Mouse (Mus musculus) lung, embryonic 16.5 days (tissue): ENCODE measurements at regions not wholly inside any gene's neighbourhood (a gene's known extent, or its start where the extent isn't known, plus 50 kb on each side); places are given as distances from the start of the nearest gene placed in this dataset.
A peak's percentile ranks its signal among the peaks of the same experiment; 100 is the strongest.

Experiments
- ATAC-seq: fragments of 200-750 bp; cut with Nextera tagmentation; 2 replicates; pipeline ENCODE4 v1.8.0; 2017; ENCODE audit warnings: low read depth, mild to moderate bottlenecking, moderate library complexity
- H3K27ac ChIP-seq: fragments of 300-500 bp; sonication (generic); 2 replicates; pipeline ENCODE4 v1.5.1; 2014; ENCODE audit warnings: mild to moderate bottlenecking, control low read depth, low read length
- H3K27me3 ChIP-seq: fragments of 300-500 bp; sonication (generic); 2 replicates; pipeline ENCODE4 v1.6.1; 2014; ENCODE audit warnings: low read depth, low read length, mixed read lengths; ENCODE audit not compliant: control insufficient read depth, insufficient read depth
- H3K36me3 ChIP-seq: fragments of 300-500 bp; sonication (generic); 2 replicates; pipeline ENCODE4 v1.6.1; 2014; ENCODE audit warnings: low read length; ENCODE audit not compliant: control insufficient read depth, insufficient read depth
- H3K4me1 ChIP-seq: fragments of 300-500 bp; sonication (generic); replicated peaks from 2 replicates; pipeline ENCODE4 v1.6.1; 2014; ENCODE audit warnings: low read length, mixed read lengths; ENCODE audit not compliant: control insufficient read depth, insufficient read depth
- H3K4me2 ChIP-seq: fragments of 300-500 bp; sonication (generic); 2 replicates; pipeline ENCODE4 v1.6.1; 2014; ENCODE audit warnings: low read depth, low read length, control low read depth
- H3K4me3 ChIP-seq: fragments of 300-500 bp; sonication (generic); 2 replicates; pipeline ENCODE4 v1.5.1; 2014; ENCODE audit warnings: mild to moderate bottlenecking, low read length, control low read depth
- H3K9ac ChIP-seq: fragments of 300-500 bp; sonication (generic); 2 replicates; pipeline ENCODE4 v1.6.1; 2014; ENCODE audit warnings: low read length, control low read depth
- H3K9me3 ChIP-seq: fragments of 300-500 bp; sonication (generic); 2 replicates; pipeline ENCODE4 v1.6.1; 2016; ENCODE audit warnings: low read length; ENCODE audit not compliant: control insufficient read depth
- WGBS: fragments of 180-500 bp; shearing (Covaris S2); extraction: QIAGEN DNeasy Blood & Tissue Kit; methylation state at CpG from one replicate; pipeline ENCODE4 v1.1.7; 2014; 5-methylcytosine and 5-hydroxymethylcytosine counted together

- Histone ChIP-seq H3K9ac (peak overlapping the region; percentile 3; the same call in 1 of the 2 replicates), H3K9me3 (no peaks in the 10 kb centered on the region), H3K27me3 (no peaks in the 10 kb centered on the region; the same call in 1 of the 2 replicates), H3K27ac (no peak overlapping the region), H3K36me3 (no peaks in the 10 kb centered on the region), H3K4me2 (peak overlapping the region; percentile 54), H3K4me1 (peaks cover 4% of the 10 kb centered on the region; the same call in 1 of the 2 replicates), H3K4me3 (peak overlapping the region; percentile 30)
- ATAC-seq = peak; percentile 31; the same call in 1 of the 2 replicates
- WGBS = 5% methylated on average over 12 of the region's 12 CpGs
These were observed 81.3 kb downstream of the Spry2 start for GRCm38 (mm10) chr14:105815281-105815680.

GRCm38 (mm10) chr14:105813661-105814060, 83.0 kb downstream of the Spry2 start:
- H3K27me3 ChIP-seq = no peaks in the 10 kb centered on the region
- no peaks in the 10 kb centered on the region for H3K36me3 ChIP-seq
- H3K27ac ChIP-seq = no peak overlapping the region
- ATAC-seq = no peak
- no peaks in the 10 kb centered on the region for H3K9me3 ChIP-seq
- peaks cover 4% of the 10 kb centered on the region; the same call in 1 of the 2 replicates for H3K4me1 ChIP-seq
- no peak overlapping the region for H3K9ac ChIP-seq
- no peak overlapping the region for H3K4me3 ChIP-seq
- H3K4me2 ChIP-seq = no peak overlapping the region

- no peak overlapping the region for H3K4me2 ChIP-seq
- peaks cover 4% of the 10 kb centered on the region; the same call in 1 of the 2 replicates for H3K4me1 ChIP-seq
- ATAC-seq = no peak
- WGBS = 82% methylated on average over 6 of the region's 6 CpGs
- H3K27me3 ChIP-seq = no peaks in the 10 kb centered on the region
- no peaks in the 10 kb centered on the region for H3K36me3 ChIP-seq
- no peaks in the 10 kb centered on the region for H3K9me3 ChIP-seq
- H3K9ac ChIP-seq = no peak overlapping the region
- no peak overlapping the region for H3K4me3 ChIP-seq
- no peak overlapping the region for H3K27ac ChIP-seq
These were observed 83.5 kb downstream of the Spry2 start for GRCm38 (mm10) chr14:105813097-105813496.

- WGBS = 79% methylated on average over 6 of the region's 6 CpGs
- Histone ChIP-seq H3K27me3 (no peaks in the 10 kb centered on the region), H3K4me2 (no peak overlapping the region), H3K4me1 (peaks cover 6% of the 10 kb centered on the region; the same call in 1 of the 2 replicates), H3K27ac (no peak overlapping the region), H3K36me3 (no peaks in the 10 kb centered on the region), H3K9ac (no peak overlapping the region), H3K4me3 (no peak overlapping the region), H3K9me3 (no peaks in the 10 kb centered on the region)
- ATAC-seq = no peak
These were observed 90.9 kb downstream of the Spry2 start for GRCm38 (mm10) chr14:105805762-105806161.

GRCm38 (mm10) chr14:105805362-105805761, 91.3 kb downstream of the Spry2 start:
- H3K4me2 ChIP-seq = no peak overlapping the region
- ATAC-seq = no peak
- H3K4me3 ChIP-seq = no peak overlapping the region
- 69% methylated on average over 5 of the region's 5 CpGs for WGBS
- no peak overlapping the region for H3K27ac ChIP-seq
- H3K9ac ChIP-seq = no peak overlapping the region
- peaks cover 6% of the 10 kb centered on the region; the same call in 1 of the 2 replicates for H3K4me1 ChIP-seq
- no peaks in the 10 kb centered on the region for H3K9me3 ChIP-seq
- H3K36me3 ChIP-seq = no peaks in the 10 kb centered on the region
- H3K27me3 ChIP-seq = no peaks in the 10 kb centered on the region

GRCm38 (mm10) chr14:105804761-105805160, 91.9 kb downstream of the Spry2 start:
- peaks cover 6% of the 10 kb centered on the region; the same call in 1 of the 2 replicates for H3K4me1 ChIP-seq
- no peaks in the 10 kb centered on the region for H3K36me3 ChIP-seq
- H3K27ac ChIP-seq = peak overlapping the region; percentile 21; the same call in 1 of the 2 replicates
- WGBS = 62% methylated on average over 5 of the region's 5 CpGs
- H3K9me3 ChIP-seq = no peaks in the 10 kb centered on the region
- ATAC-seq = no peak
- no peaks in the 10 kb centered on the region for H3K27me3 ChIP-seq
- no peak overlapping the region for H3K4me2 ChIP-seq
- H3K4me3 ChIP-seq = no peak overlapping the region
- no peak overlapping the region for H3K9ac ChIP-seq

GRCm38 (mm10) chr14:105803281-105803680, 93.3 kb downstream of the Spry2 start:
- H3K4me3 ChIP-seq = peak overlapping the region; percentile 11; the same call in 1 of the 2 replicates
- peak overlapping the region; percentile 42 for H3K4me2 ChIP-seq
- H3K27me3 ChIP-seq = no peaks in the 10 kb centered on the region
- H3K27ac ChIP-seq = peak overlapping the region; percentile 80
- H3K4me1 ChIP-seq = peaks cover 9% of the 10 kb centered on the region; the same call in 1 of the 2 replicates
- H3K9ac ChIP-seq = no peak overlapping the region
- no peaks in the 10 kb centered on the region for H3K9me3 ChIP-seq
- WGBS = 28% methylated on average over 7 of the region's 7 CpGs
- ATAC-seq = peak; percentile 24; the same call in 1 of the 2 replicates
- no peaks in the 10 kb centered on the region for H3K36me3 ChIP-seq

- Histone ChIP-seq H3K9me3 (no peaks in the 10 kb centered on the region), H3K27me3 (no peaks in the 10 kb centered on the region), H3K9ac (no peak overlapping the region), H3K27ac (peak overlapping the region; percentile 80), H3K4me3 (peak overlapping the region; percentile 11; the same call in 1 of the 2 replicates), H3K4me2 (peak overlapping the region; percentile 42), H3K4me1 (peaks cover 9% of the 10 kb centered on the region; the same call in 1 of the 2 replicates), H3K36me3 (no peaks in the 10 kb centered on the region)
- 9% methylated on average over 18 of the region's 18 CpGs for WGBS
- peak; percentile 86 for ATAC-seq
These were observed 93.9 kb downstream of the Spry2 start for GRCm38 (mm10) chr14:105802529-105803280.

- H3K9ac ChIP-seq = no peak overlapping the region
- H3K27ac ChIP-seq = peak overlapping the region; percentile 92
- WGBS = 53% methylated on average over 13 of the region's 13 CpGs
- ATAC-seq = peak; percentile 69
- peak overlapping the region; percentile 8; the same call in 1 of the 2 replicates for H3K4me3 ChIP-seq
- no peaks in the 10 kb centered on the region for H3K9me3 ChIP-seq
- no peaks in the 10 kb centered on the region for H3K27me3 ChIP-seq
- no peaks in the 10 kb centered on the region for H3K36me3 ChIP-seq
- H3K4me2 ChIP-seq = peak overlapping the region; percentile 16
- H3K4me1 ChIP-seq = peaks cover 9% of the 10 kb centered on the region; the same call in 1 of the 2 replicates
These were observed 96.3 kb downstream of the Spry2 start for GRCm38 (mm10) chr14:105800142-105800925.
